Mouse (Mus musculus) c-Kit-positive CD71-positive TER-119-positive erythroid progenitor cells, embryonic 14.5 days (primary cell): ENCODE results near the gene Epyc.
"Not testable (repeated sequence)": the region's sequence is repeated elsewhere in the genome, so short reads cannot be mapped to it uniquely, and the experiment has no call there.

Source experiments
- DNase-seq: peaks from one replicate; pipeline ENCODE4 v3.0.0-alpha.2; 2013; ENCODE audit warnings: low spot score

The Epyc gene

DNA sequence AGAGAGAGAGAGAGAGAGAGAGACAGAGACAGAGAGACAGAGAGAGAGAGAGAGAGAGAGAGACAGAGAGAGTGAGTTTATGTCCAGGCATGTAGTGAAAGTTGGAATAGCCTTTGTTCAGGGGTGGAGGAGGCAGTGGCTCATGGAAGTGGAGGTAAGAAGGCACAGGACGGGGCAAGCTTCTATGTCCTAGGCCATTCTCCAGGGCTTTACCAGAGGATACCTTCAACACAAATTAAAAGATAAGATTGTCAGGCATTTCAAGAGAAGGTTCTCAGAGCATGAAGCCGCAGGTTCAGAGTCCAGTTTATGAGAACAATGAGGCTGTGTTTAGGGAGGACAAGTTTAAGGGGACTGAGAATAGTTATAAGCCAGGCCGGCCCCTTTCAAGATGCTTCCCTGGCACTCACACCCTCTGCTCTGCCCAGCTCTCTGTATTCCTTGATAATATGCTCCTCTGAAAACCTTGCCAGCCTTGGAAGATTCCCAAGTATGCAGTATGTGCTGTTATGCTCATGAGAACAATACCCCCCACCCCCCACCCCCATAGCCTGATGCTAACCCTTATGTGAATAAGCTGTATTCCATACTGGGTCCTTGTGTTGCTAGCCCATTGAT, 71.5 kb downstream of the Epyc start:
- DNase-seq = no peak

DNA sequence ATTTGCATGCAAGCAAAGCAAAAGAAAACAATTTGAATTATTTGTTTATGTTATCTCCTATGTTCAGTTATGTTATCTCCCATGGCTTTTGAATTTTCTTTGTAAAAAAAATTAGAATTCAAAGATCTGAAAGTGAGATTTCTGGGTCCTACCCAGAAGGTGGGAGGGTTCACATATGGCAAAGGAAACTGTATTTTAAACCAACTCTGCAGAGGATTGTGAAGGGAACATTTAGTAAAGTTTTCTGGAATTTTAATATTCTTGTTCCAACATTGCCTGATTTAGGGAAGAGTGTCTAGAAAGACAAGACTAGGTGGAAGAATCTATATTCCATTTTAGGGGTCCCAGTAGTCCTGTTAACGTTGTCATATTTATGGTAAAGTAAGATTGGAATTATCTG, 73.4 kb downstream of the Epyc start:
- no peak for DNase-seq

DNA sequence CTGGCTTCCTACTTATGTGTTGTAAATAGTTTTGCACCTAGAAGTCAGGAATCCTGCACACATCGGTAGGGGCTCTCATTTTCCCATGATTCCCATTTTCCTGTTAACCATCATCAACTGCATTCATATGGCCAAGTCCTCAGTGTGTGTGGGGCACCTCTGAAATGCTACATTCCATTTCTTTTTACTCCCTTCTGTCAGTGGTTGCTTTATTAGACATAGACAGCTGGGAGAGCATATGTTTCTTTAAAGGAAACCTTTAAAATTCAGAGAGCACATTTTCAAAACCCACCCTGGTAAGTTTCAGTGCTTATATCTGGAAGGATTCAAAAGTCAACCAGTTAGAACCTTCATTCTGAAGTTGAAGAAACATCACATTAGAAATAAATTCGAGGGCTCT, 74.2 kb downstream of the Epyc start:
- DNase-seq = no peak

DNA sequence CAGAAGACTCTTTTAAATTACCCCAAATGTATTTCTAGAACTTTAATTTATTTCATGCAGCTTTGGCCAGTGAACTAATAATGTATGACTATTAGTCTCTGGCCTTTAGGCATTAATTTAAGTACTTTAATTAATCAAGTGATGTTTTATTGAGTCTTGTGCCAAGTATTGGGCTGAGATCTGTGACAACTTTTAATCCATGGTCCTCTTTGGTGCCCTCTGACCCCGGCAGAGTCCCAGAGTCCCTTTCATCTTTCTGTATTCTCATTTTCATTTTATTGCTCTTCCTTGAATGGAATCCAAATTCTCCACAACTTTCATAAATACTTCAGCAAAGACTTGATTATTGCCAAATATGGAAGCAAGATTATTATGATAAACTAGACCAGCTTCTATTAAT, 76.8 kb downstream of the Epyc start:
- DNase-seq = no peak

DNA sequence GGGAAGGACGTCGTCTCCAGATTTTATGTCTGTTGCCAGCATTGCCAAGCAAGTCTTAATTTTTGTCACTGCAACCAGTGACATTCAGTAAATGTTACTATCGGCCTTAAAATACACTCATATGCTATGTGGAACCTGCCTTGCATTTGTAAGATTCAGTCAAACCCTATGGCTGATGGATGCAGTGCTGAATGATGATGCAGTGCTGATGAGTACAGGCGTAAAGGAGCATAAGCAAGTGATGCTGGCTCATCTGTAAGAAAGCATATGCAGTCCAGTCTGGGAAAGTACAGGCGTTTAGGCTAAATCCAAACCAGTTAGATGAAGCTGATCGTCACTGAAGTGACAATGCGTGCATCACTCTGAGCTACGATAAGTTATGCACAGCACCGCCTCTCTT, 78.8 kb downstream of the Epyc start:
- DNase-seq = no peak

- no peak for DNase-seq
These were observed 82.1 kb downstream of the Epyc start for GRCm38 (mm10) chr10:97725929-97726328.

DNA sequence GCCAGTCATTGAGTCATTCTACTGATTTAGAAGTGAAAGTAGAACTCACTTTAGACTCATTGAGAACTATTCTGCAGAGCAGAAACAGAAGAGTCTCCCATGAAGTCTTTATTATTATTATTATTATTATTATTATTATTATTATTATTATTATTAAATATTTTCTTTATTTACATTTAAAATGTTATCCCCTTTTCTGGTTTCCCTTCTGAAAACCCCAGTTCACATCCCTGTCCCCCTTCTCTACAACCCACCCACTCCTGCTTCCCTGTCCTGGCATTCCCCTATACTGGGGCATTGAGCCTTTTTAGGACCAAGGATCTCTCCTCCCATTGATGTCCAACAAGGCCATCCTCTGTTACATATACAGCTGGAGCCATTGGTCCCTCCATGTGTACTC, 82.8 kb downstream of the Epyc start, which contains the start of gene C030005K15Rik:
C030005K15Rik (minus strand) TSS at position 101 of the 400 bp plus-strand sequence.
- DNase-seq = not testable (repeated sequence)
